Mouse (Mus musculus): Measurements from ENCODE around the gene Slco4c1.

Gene Slco4c1

DNA sequence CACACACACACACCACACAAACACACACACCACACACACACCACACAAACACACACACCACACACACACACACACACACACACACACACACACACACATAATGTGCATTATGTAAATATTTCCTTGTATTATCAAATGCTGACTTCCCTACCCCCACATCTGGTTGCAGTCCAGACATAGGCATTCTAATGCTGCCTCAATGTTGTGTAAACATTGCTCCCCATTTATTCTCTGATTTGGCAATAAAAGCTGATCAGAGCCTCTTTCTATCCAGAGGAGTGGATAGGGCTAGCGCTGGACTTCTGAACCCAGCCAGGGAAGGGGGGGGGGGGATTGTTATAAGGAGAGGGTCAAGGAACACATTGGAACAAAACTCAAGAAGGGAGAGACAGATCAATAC, 101.7 kb downstream of the Slco4c1 start:
- DNase-seq (ENCODE audit: low read depth, low spot score), result no peak

DNA sequence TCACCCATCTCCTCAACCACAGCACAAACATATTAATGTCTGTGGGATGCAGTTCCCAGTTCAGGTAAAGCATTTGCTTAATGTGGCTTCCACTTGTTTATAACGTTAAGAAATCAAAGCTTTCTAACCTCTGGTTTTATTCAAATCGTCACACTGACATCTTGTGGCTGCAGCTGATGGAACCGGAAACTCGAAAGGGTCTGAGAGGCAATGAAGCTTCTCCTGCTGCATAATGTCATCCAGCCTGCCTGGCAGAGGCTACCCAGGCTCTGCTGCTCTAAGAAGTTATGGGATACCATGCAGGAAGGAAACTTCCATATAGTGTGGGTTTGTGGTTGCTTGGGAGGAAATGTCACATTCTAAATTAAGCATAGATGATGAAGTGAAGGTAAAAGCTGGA, 103.7 kb downstream of the Slco4c1 start:
- peak; percentile 58 for DNase-seq (ENCODE audit: low read depth, low spot score)

DNA sequence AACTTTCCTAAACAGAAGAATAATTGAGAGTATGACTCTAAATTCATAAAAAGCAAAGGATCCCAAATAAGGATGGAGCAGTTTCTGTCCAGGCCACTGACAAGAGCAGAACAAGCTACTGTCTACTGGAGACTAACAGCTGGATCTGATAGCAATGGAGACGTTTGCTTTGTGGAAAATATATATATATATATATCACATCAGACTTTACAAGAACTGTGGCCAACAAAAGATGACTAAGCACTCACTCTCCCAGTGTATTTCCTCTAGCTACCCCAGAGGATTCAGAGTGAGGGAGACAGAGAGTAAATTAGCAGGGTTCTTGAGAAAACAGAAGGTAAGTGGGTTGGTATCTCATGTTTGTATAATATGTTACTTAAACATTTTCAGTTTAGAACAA, 105.4 kb downstream of the Slco4c1 start:
- DNase-seq (ENCODE audit: low read depth, low spot score), result peak; percentile 23

Measured in telencephalon, adult 2 months (tissue).